ENCODE assay signal across 8 mouse cellular contexts in genomic region chr19:46524152-46524544, GRCm38 (mm10). TPM values are rescaled to one million over a fixed set of nuclear protein-coding genes. Genes with fewer than 3 reads are reported as not detected.
A peak's percentile ranks its signal among the peaks of the same experiment; 100 is the strongest.
DNase-seq lines count a peak whose midpoint lies in the region; ATAC-seq and TF ChIP-seq lines count a peak whose summit lies in the region.

No protein-coding gene starts in this region.

- no peaks in the 10 kb centered on the region for H3K36me3 ChIP-seq in heart, adult 2 months (ENCODE audit: control insufficient read depth, insufficient read depth, low read length)
- H3K36me3 ChIP-seq in forebrain, postnatal 0 days (ENCODE audit: insufficient read depth) = no peaks in the 10 kb centered on the region
- no peaks in the 10 kb centered on the region for H3K36me3 ChIP-seq in liver, embryonic 15.5 days (replicated peaks)

- peak overlapping the region; percentile 28 for H3K4me3 ChIP-seq in heart, adult 2 months
- H3K4me3 ChIP-seq in forebrain, postnatal 0 days (ENCODE audit: low read depth, low read length) = peak overlapping the region; percentile 12; the same call in 1 of the 2 replicates
- no peak overlapping the region for H3K4me3 ChIP-seq in liver, embryonic 15.5 days (replicated peaks)

- no peak for DNase-seq in heart, adult 2 months
- DNase-seq in heart, postnatal 10 days = no peak
- no peak for DNase-seq in forebrain, postnatal 0 days
- no peak for DNase-seq in T-cell, adult 2 months (ENCODE audit: low spot score)
- no peak for DNase-seq in adrenal gland, adult 8-10 months

- H3K27ac ChIP-seq in heart, adult 2 months = peak overlapping the region; percentile 84
- H3K27ac ChIP-seq in forebrain, postnatal 0 days (ENCODE audit: low read depth, low read length) = peak overlapping the region; percentile 81
- peak overlapping the region; percentile 38 for H3K27ac ChIP-seq in liver, embryonic 15.5 days (replicated peaks)

- WGBS in heart, adult 2 months = 10% methylated on average over 6 of the region's 6 CpGs
- 13% methylated on average over 6 of the region's 6 CpGs for WGBS in forebrain, postnatal 0 days
- 19% methylated on average over 6 of the region's 6 CpGs for WGBS in liver, embryonic 15.5 days (ENCODE audit: insufficient replicate concordance)

- peak; percentile 31 for ATAC-seq in CD4-positive, CD25-positive, alpha-beta regulatory T cell, adult 4 months
- ATAC-seq in forebrain, postnatal 0 days = no peak
- ATAC-seq in liver, embryonic 15.5 days (ENCODE audit: insufficient read depth) = no peak
- no peak for ATAC-seq in megakaryocyte progenitor cell, adult 5-6 weeks (replicated peaks; ENCODE audit: poor library complexity)

- H3K9me3 ChIP-seq in forebrain, postnatal 0 days (ENCODE audit: low read length) = no peaks in the 10 kb centered on the region
- H3K9me3 ChIP-seq in liver, embryonic 15.5 days (replicated peaks) = no peaks in the 10 kb centered on the region

- H3K27me3 ChIP-seq in heart, adult 2 months (ENCODE audit: control insufficient read depth, insufficient read depth, low read length) = no peaks in the 10 kb centered on the region
- H3K27me3 ChIP-seq in forebrain, postnatal 0 days (ENCODE audit: insufficient read depth, low read length) = no peaks in the 10 kb centered on the region
- peaks cover 56% of the 10 kb centered on the region for H3K27me3 ChIP-seq in liver, embryonic 15.5 days

- TF ChIP-seq EP300 in heart, adult 2 months (IDR thresholded peaks at IDR 0.05; ENCODE audit: insufficient read depth, low read depth, low read length) = no peak

- peak overlapping the region; percentile 2; the same call in 1 of the 2 replicates for H3K9ac ChIP-seq in heart, adult 2 months (ENCODE audit: low read depth, low read length)
- H3K9ac ChIP-seq in forebrain, postnatal 0 days = peak overlapping the region; percentile 35
- H3K9ac ChIP-seq in liver, embryonic 15.5 days = no peak overlapping the region

- intact Hi-C loops in heart, adult 2 months (cut with DNase I) = loop anchor here (1.0 to 2.0 kb wide), 2 partner anchors 20 to 67 kb away; no protein-coding TSS in a partner anchor
- intact Hi-C loops in heart, postnatal 10 days (cut with DNase I) = loop anchor here (2.0 kb wide), 1 partner anchor 19 kb away; no protein-coding TSS in a partner anchor

- H3K4me1 ChIP-seq in heart, adult 2 months (ENCODE audit: control insufficient read depth, insufficient read depth, low read length) = peaks cover 35% of the 10 kb centered on the region
- peaks cover 53% of the 10 kb centered on the region for H3K4me1 ChIP-seq in forebrain, postnatal 0 days (ENCODE audit: insufficient read depth)
- H3K4me1 ChIP-seq in liver, embryonic 15.5 days (replicated peaks) = peaks cover 53% of the 10 kb centered on the region

- H3K4me2 ChIP-seq in forebrain, postnatal 0 days (ENCODE audit: low read depth) = peak overlapping the region; percentile 48
- H3K4me2 ChIP-seq in liver, embryonic 15.5 days = peak overlapping the region; percentile 47

- H3K79me2 ChIP-seq in heart, adult 2 months (replicated peaks; ENCODE audit: control insufficient read depth, insufficient read depth, low read length) = no peaks in the 10 kb centered on the region

- no peak for TF ChIP-seq POLR2A in heart, adult 2 months (IDR thresholded peaks at IDR 0.05; ENCODE audit: insufficient read depth, low read depth, low read length)

- no peak for TF ChIP-seq CTCF in heart, adult 2 months (IDR thresholded peaks at IDR 0.05)
- no peak for TF ChIP-seq CTCF in forebrain, postnatal 0 days (IDR thresholded peaks at IDR 0.05; ENCODE audit: low read depth)

RNA-seq across cellular contexts. Expression of gene Trim8, which starts 22.6 kb away (rescaled TPM):
- 10 to 100 TPM; 39.2 to 39.8 TPM for total RNA-seq in heart, adult 2 months (2021)
- polyA plus RNA-seq in heart, adult 2 months (2012; rRNA removed) = 17.2 and 24.1 TPM in 2 replicates
- 10 to 100 TPM; 49.9 to 50.6 TPM for total RNA-seq in heart, postnatal 10 days (2021)
- 10 to 100 TPM; 16.3 to 21.5 TPM for polyA plus RNA-seq in CD4-positive, CD25-positive, alpha-beta regulatory T cell, adult 4 months (2017; shearing (Covaris generic))
- 68.6 and 76.5 TPM in 2 replicates for total RNA-seq in forebrain, postnatal 0 days (2014; rRNA removed)
- 25.9 and 28.2 TPM in 2 replicates for polyA plus RNA-seq in forebrain, postnatal 0 days (2015; fragmentation: Nextera tagmentation; extraction: Ambion mirVana)
- 8.8 and 10.9 TPM in 2 replicates for polyA plus RNA-seq in liver, embryonic 15.5 days (2015; fragmentation: Nextera tagmentation; extraction: Ambion mirVana)
- 9.7 and 18.0 TPM in 2 replicates for total RNA-seq in megakaryocyte progenitor cell, adult 5-6 weeks (2015)
- total RNA-seq in megakaryocyte progenitor cell, adult 5-6 weeks (2017) = 12.8 and 12.9 TPM in 2 replicates
- 10 to 100 TPM; 46.6 to 69.0 (median 59.4) TPM for total RNA-seq in adrenal gland, adult 8-10 months (2022)

RNA-seq across cellular contexts. Expression of gene Arl3, which starts 48.9 kb away (rescaled TPM):
- 10 to 100 TPM; 36.1 to 43.4 TPM for total RNA-seq in heart, adult 2 months (2021)
- polyA plus RNA-seq in heart, adult 2 months (2012; rRNA removed) = 38.3 and 57.0 TPM in 2 replicates
- total RNA-seq in heart, postnatal 10 days (2021) = 10 to 100 TPM; 32.8 to 33.6 TPM
- 10 to 100 TPM; 29.0 to 34.9 TPM for polyA plus RNA-seq in CD4-positive, CD25-positive, alpha-beta regulatory T cell, adult 4 months (2017; shearing (Covaris generic))
- 98.1 and 138 TPM in 2 replicates for total RNA-seq in forebrain, postnatal 0 days (2014; rRNA removed)
- 184 and 202 TPM in 2 replicates for polyA plus RNA-seq in forebrain, postnatal 0 days (2015; fragmentation: Nextera tagmentation; extraction: Ambion mirVana)
- 22.9 and 25.4 TPM in 2 replicates for polyA plus RNA-seq in liver, embryonic 15.5 days (2015; fragmentation: Nextera tagmentation; extraction: Ambion mirVana)
- total RNA-seq in megakaryocyte progenitor cell, adult 5-6 weeks (2015) = 12.5 and 15.6 TPM in 2 replicates
- 10.2 and 13.4 TPM in 2 replicates for total RNA-seq in megakaryocyte progenitor cell, adult 5-6 weeks (2017)
- total RNA-seq in adrenal gland, adult 8-10 months (2022) = 10 to 100 TPM; 39.0 to 81.8 (median 61.0) TPM

RNA-seq across cellular contexts. Expression of gene Sfxn2, which starts 49.0 kb away (rescaled TPM):
- 1 to 10 TPM; 2.4 to 3.6 TPM for total RNA-seq in heart, adult 2 months (2021)
- polyA plus RNA-seq in heart, adult 2 months (2012; rRNA removed) = 2.3 and 2.7 TPM in 2 replicates
- total RNA-seq in heart, postnatal 10 days (2021) = 1 to 10 TPM; 3.0 to 3.8 TPM
- polyA plus RNA-seq in CD4-positive, CD25-positive, alpha-beta regulatory T cell, adult 4 months (2017; shearing (Covaris generic)) = 10 to 100 TPM in 1 of 2 experiments, 1 to 10 TPM in 1; 6.2 to 13.4 TPM
- total RNA-seq in forebrain, postnatal 0 days (2014; rRNA removed) = 8.0 and 12.6 TPM in 2 replicates
- polyA plus RNA-seq in forebrain, postnatal 0 days (2015; fragmentation: Nextera tagmentation; extraction: Ambion mirVana) = 8.2 and 10.6 TPM in 2 replicates
- 28.6 and 33.4 TPM in 2 replicates for polyA plus RNA-seq in liver, embryonic 15.5 days (2015; fragmentation: Nextera tagmentation; extraction: Ambion mirVana)
- total RNA-seq in megakaryocyte progenitor cell, adult 5-6 weeks (2015) = 7.8 and 9.2 TPM in 2 replicates
- 8.9 and 9.7 TPM in 2 replicates for total RNA-seq in megakaryocyte progenitor cell, adult 5-6 weeks (2017)
- 10 to 100 TPM in 3 of 4 experiments, 1 to 10 TPM in 1; 7.0 to 16.4 (median 12.0) TPM for total RNA-seq in adrenal gland, adult 8-10 months (2022)
